Mouse (Mus musculus) bone marrow macrophage, adult 2 months (primary cell): ENCODE results near the gene Ypel2. TPM values are rescaled to one million over a fixed set of nuclear protein-coding genes. Genes with fewer than 3 reads are reported as not detected.

Experiments used
- H3K27ac ChIP-seq: 2 replicates; pipeline ENCODE4 v1.5.1; 2012; ENCODE audit warnings: low read depth, low read length; ENCODE audit not compliant: insufficient read depth
- H3K4me1 ChIP-seq: 2 replicates; pipeline ENCODE4 v1.6.1; 2012; ENCODE audit warnings: low read length; ENCODE audit not compliant: control insufficient read depth, insufficient read depth
- H3K4me3 ChIP-seq: 2 replicates; pipeline ENCODE4 v1.5.1; 2012; ENCODE audit warnings: mild to moderate bottlenecking, low read length, moderate library complexity; ENCODE audit not compliant: insufficient read depth
- CTCF ChIP-seq: IDR thresholded peaks from 2 replicates; pipeline ENCODE4 v1.5.1; 2012; ENCODE audit warnings: low read depth, mild to moderate bottlenecking, low read length, moderate library complexity
- POLR2A ChIP-seq: IDR thresholded peaks from 2 replicates; pipeline ENCODE4 v1.6.1; 2012; ENCODE audit warnings: mild to moderate bottlenecking, low read depth, low read length, borderline replicate concordance
- polyA plus RNA-seq: library from polyadenylated mRNA; stranded (reverse); fragments of >200 nt; gene quantifications from 2 replicates; pipeline ENCODE4 v1.2.4, GENCODE M21; 2012; ENCODE audit not compliant: missing spikeins, insufficient read depth, insufficient read length

The Ypel2 gene
- polyA plus RNA-seq, 1 experiment: 19.8 TPM

GRCm38 (mm10) chr11:86936938-86937337, 56.6 kb downstream of the Ypel2 start:
- TF ChIP-seq CTCF (no peak), POLR2A (no peak)
- Histone ChIP-seq H3K4me1 (no peaks in the 10 kb centered on the region; the same call in none of the 2 replicates), H3K4me3 (no peak overlapping the region)

GRCm38 (mm10) chr11:86934895-86935294, 58.6 kb downstream of the Ypel2 start:
- H3K4me3 ChIP-seq: no peak overlapping the region
- no peak overlapping the region for H3K27ac ChIP-seq
- no peak for TF ChIP-seq CTCF
- TF ChIP-seq POLR2A: no peak
- H3K4me1 ChIP-seq: peaks cover 1% of the 10 kb centered on the region

More at GRCm38 (mm10) chr11:86936938-86937337, 56.6 kb downstream of the Ypel2 start:
- H3K27ac ChIP-seq: no peak overlapping the region

GRCm38 (mm10) chr11:86932201-86932600, 61.3 kb downstream of the Ypel2 start:
- no peak for TF ChIP-seq CTCF
- TF ChIP-seq POLR2A: no peak
- Histone ChIP-seq H3K4me3 (no peak overlapping the region), H3K27ac (no peak overlapping the region), H3K4me1 (peaks cover 2% of the 10 kb centered on the region)

GRCm38 (mm10) chr11:86930636-86931180, 62.8 kb downstream of the Ypel2 start:
- Histone ChIP-seq H3K4me1 (0 out of 2 replicates have a peak, but pooled peaks cover 2% of the 10 kb centered on the region), H3K4me3 (no peak overlapping the region), H3K27ac (no peak overlapping the region)
- TF ChIP-seq POLR2A (no peak), CTCF (no peak)

GRCm38 (mm10) chr11:86929985-86930384, 63.5 kb downstream of the Ypel2 start:
- TF ChIP-seq POLR2A (no peak), CTCF (no peak)
- peaks cover 6% of the 10 kb centered on the region for H3K4me1 ChIP-seq
- no peak overlapping the region for H3K27ac ChIP-seq
- no peak overlapping the region for H3K4me3 ChIP-seq

GRCm38 (mm10) chr11:86929531-86929930, 64.0 kb downstream of the Ypel2 start:
- TF ChIP-seq CTCF (no peak), POLR2A (no peak)
- no peak overlapping the region for H3K27ac ChIP-seq
- H3K4me3 ChIP-seq: no peak overlapping the region
- peaks cover 8% of the 10 kb centered on the region for H3K4me1 ChIP-seq

- no peak overlapping the region for H3K27ac ChIP-seq
- peaks cover 21% of the 10 kb centered on the region for H3K4me1 ChIP-seq
- H3K4me3 ChIP-seq: no peak overlapping the region
- TF ChIP-seq POLR2A: no peak
- no peak for TF ChIP-seq CTCF
Observed at GRCm38 (mm10) chr11:86925085-86925638, 68.3 kb downstream of the Ypel2 start.

GRCm38 (mm10) chr11:86924629-86925028, 68.9 kb downstream of the Ypel2 start:
- peaks cover 24% of the 10 kb centered on the region for H3K4me1 ChIP-seq
- no peak overlapping the region for H3K27ac ChIP-seq
- no peak overlapping the region for H3K4me3 ChIP-seq
- TF ChIP-seq CTCF (no peak), POLR2A (no peak)

GRCm38 (mm10) chr11:86923654-86924053, 69.9 kb downstream of the Ypel2 start:
- TF ChIP-seq POLR2A (no peak), CTCF (no peak)
- H3K4me1 ChIP-seq: peaks cover 27% of the 10 kb centered on the region
- H3K27ac ChIP-seq: no peak overlapping the region
- H3K4me3 ChIP-seq: no peak overlapping the region

- Histone ChIP-seq H3K4me1 (peaks cover 27% of the 10 kb centered on the region), H3K27ac (no peak overlapping the region), H3K4me3 (no peak overlapping the region)
- TF ChIP-seq CTCF (no peak), POLR2A (no peak)
Observed at GRCm38 (mm10) chr11:86922029-86922428, 71.5 kb downstream of the Ypel2 start.

- peaks cover 30% of the 10 kb centered on the region for H3K4me1 ChIP-seq
- TF ChIP-seq CTCF (no peak), POLR2A (no peak)
- no peak overlapping the region for H3K4me3 ChIP-seq
- 0 out of 2 replicates have a peak overlapping the region, but pooled peaks have one; percentile 68 for H3K27ac ChIP-seq
Observed at GRCm38 (mm10) chr11:86921335-86921734, 72.2 kb downstream of the Ypel2 start.
